Mouse (Mus musculus): ENCODE data around the gene Kcnj13. TPM values are rescaled to one million over a fixed set of nuclear protein-coding genes. Genes with fewer than 3 reads are reported as not detected.

Gene Kcnj13
- total RNA-seq (2023) = not detected in 2 replicates

GRCm38 (mm10) chr1:87394594-87394993 lies at the start of gene Kcnj13:
TSS of gene Kcnj13 (minus strand) at chr1:87394729.

Other genes starting within 250 kb of the Kcnj13 start
- not detected in 2 replicates for gene Ecel1, start 238.2 kb downstream of the Kcnj13 start, total RNA-seq (2023)
- not detected in 2 replicates for gene Prss56, start 211.4 kb downstream of the Kcnj13 start, total RNA-seq (2023)
- gene Chrnd, start 204.1 kb downstream of the Kcnj13 start, total RNA-seq (2023) = not detected in 2 replicates
- gene Chrng, start 190.1 kb downstream of the Kcnj13 start, total RNA-seq (2023) = not detected in 2 replicates
- gene Eif4e2, start 180.8 kb downstream of the Kcnj13 start, total RNA-seq (2023) = 86.9 and 97.3 TPM in 2 replicates
- 0.25 and 0.36 TPM in 2 replicates for gene Efhd1, start 130.4 kb downstream of the Kcnj13 start, total RNA-seq (2023)
- gene Gigyf2, start 67.7 kb downstream of the Kcnj13 start, total RNA-seq (2023) = 47.1 and 87.2 TPM in 2 replicates
- not detected in 2 replicates for gene Snorc, start 75.5 kb upstream of the Kcnj13 start, total RNA-seq (2023)
- not detected in 2 replicates for gene Neu2, start 115.2 kb upstream of the Kcnj13 start, total RNA-seq (2023)
- gene Ngef, start 179.1 kb upstream of the Kcnj13 start, total RNA-seq (2023) = not detected in 2 replicates
- gene Inpp5d, start 225.6 kb upstream of the Kcnj13 start, total RNA-seq (2023) = 389 and 575 TPM in 2 replicates